Mouse (Mus musculus): ENCODE measurements at regions not wholly inside any gene's neighbourhood (a gene's known extent, or its start where the extent isn't known, plus 50 kb on each side); places are given as distances from the start of the nearest gene placed in this dataset.

DNA sequence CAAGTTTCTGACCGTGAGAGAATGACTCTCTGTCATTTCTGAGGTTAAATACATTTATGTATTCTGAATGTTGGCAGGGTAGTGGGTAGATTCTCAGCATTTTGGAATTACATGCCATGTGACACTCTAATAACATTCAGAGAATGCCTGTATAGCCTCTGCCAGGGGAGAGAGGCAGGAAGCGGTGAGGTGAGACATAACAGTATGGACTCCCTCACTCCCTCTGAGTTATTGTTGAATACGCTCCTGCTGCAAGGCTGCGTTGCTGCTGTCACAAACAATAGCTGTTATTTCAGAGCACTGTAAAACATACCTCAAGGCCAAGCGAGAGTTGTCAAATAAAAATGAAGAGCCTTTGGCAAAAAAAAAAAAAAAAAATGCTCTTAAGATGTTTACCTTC lies 477.9 kb downstream of the Klf12 start:
- H3K79me2 ChIP-seq (ENCODE audit: control insufficient read depth, insufficient read depth, low read length, poor library complexity): no peaks in the 10 kb centered on the region
- no peak overlapping the region for H3K27ac ChIP-seq (ENCODE audit: control insufficient read depth, low read depth, low read length)
- no peak overlapping the region for H3K9ac ChIP-seq (ENCODE audit: control insufficient read depth, low read depth, low read length, poor library complexity, severe bottlenecking)
- no peaks in the 10 kb centered on the region for H3K9me3 ChIP-seq (replicated peaks; ENCODE audit: insufficient read depth, low read length)
- TF ChIP-seq MAFK (IDR thresholded peaks at IDR 0.05; ENCODE audit: borderline replicate concordance, low read depth, low read length) (no peak), MAX (IDR thresholded peaks at IDR 0.05; ENCODE audit: low read length) (no peak), HCFC1 (IDR thresholded peaks at IDR 0.05; ENCODE audit: low read depth, low read length) (no peak), CTCF (IDR thresholded peaks at IDR 0.05 in 2 of 3, conservative IDR thresholded peaks at IDR 0.05 in 1 of 3; ENCODE audit: control insufficient read depth in 1 of 3, insufficient read depth in 1 of 3, low read depth in 2 of 3, low read length in 3 of 3, poor library complexity in 1 of 3, severe bottlenecking in 1 of 3) (no peak), RAD21 (IDR thresholded peaks at IDR 0.05; ENCODE audit: low read depth, low read length) (no peak), POLR2AphosphoS5 (IDR thresholded peaks at IDR 0.05; ENCODE audit: borderline replicate concordance, low read depth, low read length) (no peak), USF2 (IDR thresholded peaks at IDR 0.05; ENCODE audit: borderline replicate concordance in 1 of 2, insufficient read depth in 1 of 2, low read depth in 1 of 2, low read length in 2 of 2) (no peak), CHD2 (IDR thresholded peaks at IDR 0.05; ENCODE audit: low read length) (no peak), MAZ (IDR thresholded peaks at IDR 0.05; ENCODE audit: low read depth, low read length) (no peak), ELF1 (IDR thresholded peaks at IDR 0.05; ENCODE audit: low read depth, low read length) (no peak), E2F4 (IDR thresholded peaks at IDR 0.05; ENCODE audit: borderline replicate concordance, low read depth, low read length) (no peak), JUND (IDR thresholded peaks at IDR 0.05; ENCODE audit: low read depth, low read length) (no peak), RCOR1 (IDR thresholded peaks at IDR 0.05; ENCODE audit: low read depth, low read length) (no peak), ETS1 (IDR thresholded peaks at IDR 0.05; ENCODE audit: low read depth, low read length) (no peak), POLR2A (IDR thresholded peaks at IDR 0.05; ENCODE audit: control insufficient read depth in 1 of 2, insufficient read depth in 1 of 2, low read depth in 1 of 2, low read length in 2 of 2, poor library complexity in 1 of 2) (no peak)
- no peaks in the 10 kb centered on the region for H3K4me1 ChIP-seq (ENCODE audit: control insufficient read depth in 1 of 2, insufficient read depth in 2 of 2, low read length in 2 of 2)
- no peaks in the 10 kb centered on the region for H3K27me3 ChIP-seq (ENCODE audit: control insufficient read depth in 1 of 2, insufficient read depth in 2 of 2, low read length in 2 of 2)
- no peak for DNase-seq (ENCODE audit: low read depth, low spot score)
- H3K4me3 ChIP-seq (ENCODE audit: control insufficient read depth in 1 of 2, insufficient read depth in 1 of 2, low read depth in 2 of 2, low read length in 2 of 2): no peak overlapping the region
- peaks cover 0 to 9% of the 10 kb centered on the region in 2 experiments; a peak in 2 of 4 replicates for H3K36me3 ChIP-seq (ENCODE audit: control insufficient read depth in 1 of 2, insufficient read depth in 2 of 2, low read length in 2 of 2)

DNA sequence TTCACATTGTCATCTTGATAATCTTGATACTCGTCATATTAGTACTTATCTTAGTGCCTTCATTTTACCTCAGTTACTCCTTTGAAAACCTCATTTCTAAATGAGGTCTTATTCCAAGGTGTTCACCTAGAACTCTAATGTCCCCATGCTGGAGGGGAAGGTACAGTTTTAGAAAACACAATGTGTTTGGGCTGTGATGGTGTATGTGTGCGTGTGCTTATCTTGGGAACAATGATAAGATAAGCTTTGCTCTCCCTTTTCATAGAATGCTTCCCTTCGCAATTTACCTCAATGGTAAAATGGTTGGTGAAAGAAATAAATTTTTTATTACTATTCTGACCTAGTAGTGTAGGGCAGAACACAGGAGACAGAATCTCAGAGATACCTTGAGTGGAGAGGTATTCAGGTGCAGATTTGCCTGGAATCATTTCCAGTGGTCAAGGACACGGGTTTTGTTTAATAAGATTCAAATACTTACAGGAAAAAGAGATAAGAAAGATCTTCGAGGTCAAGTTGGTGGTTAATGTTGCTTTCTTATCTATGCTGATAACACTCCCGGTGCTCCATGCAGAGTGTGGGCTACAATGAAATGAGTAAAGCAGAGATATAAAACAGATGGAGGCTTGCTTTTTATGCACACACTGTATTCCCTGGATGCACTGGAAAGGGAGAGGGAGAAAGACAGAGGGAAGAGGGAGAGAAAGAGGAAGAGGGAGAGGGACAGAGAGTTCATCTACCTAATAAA lies 471.6 kb downstream of the Klf12 start:
- Histone ChIP-seq H3K27me3 (ENCODE audit: control insufficient read depth in 1 of 2, insufficient read depth in 2 of 2, low read length in 2 of 2) (no peaks in the 10 kb centered on the region), H3K9me3 (replicated peaks; ENCODE audit: insufficient read depth, low read length) (no peaks in the 10 kb centered on the region), H3K27ac (ENCODE audit: control insufficient read depth, low read depth, low read length) (no peak overlapping the region), H3K4me3 (ENCODE audit: control insufficient read depth in 1 of 2, insufficient read depth in 1 of 2, low read depth in 2 of 2, low read length in 2 of 2) (no peak overlapping the region), H3K79me2 (ENCODE audit: control insufficient read depth, insufficient read depth, low read length, poor library complexity) (no peaks in the 10 kb centered on the region), H3K36me3 (ENCODE audit: control insufficient read depth in 1 of 2, insufficient read depth in 2 of 2, low read length in 2 of 2) (peaks cover 0 to 6% of the 10 kb centered on the region in 2 experiments; a peak in 2 of 4 replicates), H3K9ac (ENCODE audit: control insufficient read depth, low read depth, low read length, poor library complexity, severe bottlenecking) (no peak overlapping the region), H3K4me1 (ENCODE audit: control insufficient read depth in 1 of 2, insufficient read depth in 2 of 2, low read length in 2 of 2) (peaks cover 0 to 3% of the 10 kb centered on the region in 2 experiments; a peak in 3 of 4 replicates)
- DNase-seq (ENCODE audit: low read depth, low spot score): no peak
- no peak for TF ChIP-seq MYB (IDR thresholded peaks at IDR 0.05; ENCODE audit: low read depth, low read length)
- no peak for TF ChIP-seq GABPA (IDR thresholded peaks at IDR 0.05; ENCODE audit: low read depth, low read length)
- peak; percentile 70 for TF ChIP-seq RCOR1 (IDR thresholded peaks at IDR 0.05; ENCODE audit: low read depth, low read length)
- no peak for TF ChIP-seq BHLHE40 (IDR thresholded peaks at IDR 0.05; ENCODE audit: borderline replicate concordance, low read depth, low read length)
- TF ChIP-seq TCF12 (IDR thresholded peaks at IDR 0.05; ENCODE audit: low read depth, low read length): 0 out of 2 replicates have a peak, but pooled peaks have one; percentile 23
- TF ChIP-seq EP300 (IDR thresholded peaks at IDR 0.05; ENCODE audit: low read depth in 1 of 2, low read length in 2 of 2): peak; percentile 15 to 44; a peak in 2 of 4 replicates
- peak; percentile 61 for TF ChIP-seq GATA1 (IDR thresholded peaks at IDR 0.05; ENCODE audit: low read depth, low read length)
- no peak for TF ChIP-seq HCFC1 (IDR thresholded peaks at IDR 0.05; ENCODE audit: low read depth, low read length)
- no peak for TF ChIP-seq JUND (IDR thresholded peaks at IDR 0.05; ENCODE audit: low read depth, low read length)
